Mouse (Mus musculus): ENCODE data around the gene Elmsan1. TPM values are rescaled to one million over a fixed set of nuclear protein-coding genes. Genes with fewer than 3 reads are reported as not detected.

Elmsan1 gene
- polyA plus RNA-seq (2017; shearing (Covaris generic)) = 28.9 TPM

DNA sequence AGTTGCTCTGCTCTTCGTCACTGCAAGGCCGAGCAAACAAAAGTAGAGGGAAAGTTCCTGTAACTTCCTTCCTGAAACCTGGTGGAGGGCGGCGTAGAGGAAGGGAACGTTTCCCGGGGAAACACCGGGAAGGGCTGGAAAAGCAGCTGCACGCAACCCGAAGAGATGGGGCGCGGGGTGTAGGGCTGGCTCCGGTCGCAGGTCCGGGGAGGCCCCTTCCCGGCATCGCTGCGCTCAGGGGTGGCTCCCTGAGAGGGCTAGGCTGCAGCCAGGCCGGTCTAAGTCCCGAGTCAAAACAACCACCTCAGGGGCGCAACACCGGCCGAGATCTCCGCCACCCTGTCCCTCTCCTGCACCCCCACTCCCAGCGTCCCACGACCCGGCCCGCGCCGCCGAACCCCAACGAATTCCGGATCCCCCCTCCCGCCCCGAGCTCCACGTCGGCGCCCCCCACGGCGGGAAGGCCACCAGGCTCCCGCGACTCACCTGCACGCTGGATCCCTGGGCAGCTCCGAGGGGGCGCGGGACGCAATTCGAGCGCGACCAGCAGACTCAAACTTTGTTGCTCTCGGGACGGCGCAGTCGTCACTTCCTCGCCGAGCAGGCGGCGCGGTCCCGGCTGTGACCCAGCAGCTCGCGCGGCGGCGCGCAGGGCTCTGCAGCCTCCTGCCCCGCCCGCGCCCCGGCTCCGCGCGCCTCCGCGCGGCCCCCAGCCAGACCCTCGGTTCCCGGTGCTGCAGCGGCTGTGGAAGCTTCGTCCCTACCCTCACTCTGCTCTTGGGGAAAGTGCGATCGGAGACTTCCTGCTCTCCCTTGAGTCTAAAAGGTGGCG lies at the start of gene Elmsan1:
TSS of gene Elmsan1 (minus strand) at position 593 of the 832 bp plus-strand sequence.

DNA sequence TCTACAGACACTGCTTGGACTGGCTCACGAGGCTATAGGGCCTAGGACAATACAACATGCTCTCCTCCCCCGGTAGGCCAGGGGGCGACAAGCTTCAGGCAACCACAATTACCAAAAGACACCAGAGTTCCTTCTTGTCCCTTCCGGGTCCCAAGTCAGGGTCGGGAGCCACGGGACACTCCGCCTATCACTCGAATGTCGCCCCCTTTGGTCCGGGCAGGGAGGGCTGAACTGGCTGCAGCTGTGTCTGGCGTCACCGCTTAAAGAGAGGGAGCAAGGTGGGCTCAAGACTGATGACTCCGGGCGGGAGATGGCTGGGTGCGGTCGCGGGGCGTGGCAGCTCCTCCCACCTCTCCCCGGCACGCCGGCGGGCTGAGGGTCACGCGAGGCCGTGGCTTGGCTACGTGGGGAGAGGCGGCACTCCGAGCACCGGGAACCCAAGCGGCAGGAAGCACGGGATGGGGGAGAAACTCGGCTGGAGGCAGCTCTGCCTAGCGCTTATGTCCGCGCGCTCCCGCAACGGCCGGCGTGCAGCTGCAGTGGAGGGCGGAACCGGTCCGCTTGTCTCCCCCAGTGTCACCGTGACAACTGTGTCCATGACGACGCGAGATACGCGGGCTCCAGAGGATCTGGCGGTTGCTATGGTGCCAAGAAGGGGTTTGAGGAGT lies 70.6 kb downstream of the Elmsan1 start, which contains the start of gene Pnma1:
TSS of gene Pnma1 (minus strand) at position 536 of the 668 bp plus-strand sequence.

DNA sequence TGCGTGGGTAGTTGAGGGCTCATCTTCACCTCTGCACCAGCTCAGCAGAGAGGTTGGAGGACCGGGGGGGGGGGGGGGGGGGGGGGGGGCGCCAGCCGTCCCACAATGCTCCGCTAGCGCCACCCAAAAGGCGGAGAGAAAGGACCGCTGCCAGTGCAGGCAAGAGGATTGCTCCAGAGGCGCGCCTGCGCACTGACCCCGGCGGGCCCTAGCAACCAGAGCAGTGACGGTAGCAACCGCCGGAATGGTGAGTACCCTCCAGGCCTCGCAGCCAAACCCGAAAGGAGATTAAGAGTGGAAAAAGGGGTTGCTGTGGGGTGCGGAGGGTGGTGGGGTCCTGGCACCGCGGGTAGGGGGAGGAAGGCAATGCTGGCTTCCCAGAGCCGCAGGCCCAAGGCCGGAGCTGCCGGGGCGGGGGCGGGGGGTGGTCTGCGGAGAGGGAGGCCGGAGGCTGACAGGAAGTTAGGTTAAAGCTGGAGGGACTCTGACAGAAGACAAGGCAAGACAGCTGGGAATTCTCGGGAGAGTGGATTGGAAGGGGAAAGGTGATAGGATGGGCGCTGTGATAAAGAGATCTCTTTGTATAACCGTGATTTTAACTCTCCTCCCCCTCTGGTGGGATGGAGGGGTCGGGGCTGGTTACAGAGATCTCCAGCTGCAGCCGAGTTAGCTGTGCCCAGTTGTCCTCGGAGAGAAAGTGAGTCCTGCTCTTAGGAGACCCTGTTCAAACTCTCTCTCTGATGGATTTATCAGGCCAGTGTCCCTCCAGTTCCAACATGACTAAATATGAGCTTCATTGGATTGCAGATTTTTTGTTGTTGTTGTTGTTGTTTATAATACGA lies 104.3 kb downstream of the Elmsan1 start, which contains the start of gene Dnal1:
TSS of gene Dnal1 (plus strand) at position 214 of the 842 bp plus-strand sequence.

DNA sequence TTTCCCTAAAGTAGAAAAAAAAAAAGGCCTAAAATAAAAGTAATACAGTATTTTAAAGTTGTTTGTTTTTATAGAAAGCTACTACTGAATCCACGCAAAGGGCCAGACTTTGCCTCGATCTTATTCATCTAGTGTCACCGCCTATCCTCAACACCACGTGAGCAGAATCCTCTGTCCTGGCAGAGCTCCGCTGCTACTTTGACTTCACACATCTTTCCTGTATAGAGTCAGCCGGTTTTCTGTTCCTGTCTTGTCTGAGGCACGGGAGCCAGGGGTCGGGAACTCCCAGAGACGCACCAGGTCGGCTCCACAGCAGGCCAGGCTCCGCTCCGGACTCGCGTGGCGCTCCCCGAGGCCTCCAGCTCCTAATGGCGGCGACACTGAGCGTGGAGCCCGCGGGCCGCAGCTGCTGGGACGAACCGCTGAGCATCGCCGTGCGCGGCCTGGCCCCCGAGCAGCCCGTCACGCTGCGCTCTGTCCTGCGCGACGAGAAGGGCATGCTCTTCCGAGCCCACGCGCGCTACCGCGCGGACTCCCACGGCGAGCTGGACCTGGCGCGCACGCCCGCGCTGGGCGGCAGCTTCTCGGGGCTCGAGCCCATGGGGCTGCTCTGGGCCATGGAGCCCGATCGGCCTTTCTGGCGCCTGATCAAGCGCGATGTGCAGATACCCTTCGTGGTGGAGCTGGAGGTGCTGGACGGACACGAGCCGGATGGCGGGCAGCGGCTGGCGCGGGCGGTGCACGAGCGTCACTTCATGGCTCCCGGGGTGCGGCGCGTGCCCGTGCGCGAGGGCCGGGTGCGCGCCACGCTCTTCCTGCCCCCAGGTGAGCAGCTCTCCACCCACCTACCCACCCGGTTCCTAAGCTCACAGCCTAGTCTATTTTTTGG lies 117.8 kb downstream of the Elmsan1 start, which contains the start of gene Acot6:
TSS of gene Acot6 (plus strand) at position 51 of the 889 bp plus-strand sequence.

Other genes with a start within 250 kb of the Elmsan1 start
- gene Heatr4, start 234.0 kb downstream of the Elmsan1 start, polyA plus RNA-seq (2017; shearing (Covaris generic)) = not detected
- gene Acot2, start 231.0 kb downstream of the Elmsan1 start, polyA plus RNA-seq (2017; shearing (Covaris generic)) = 1.5 TPM
- gene Acot1, start 209.4 kb downstream of the Elmsan1 start, polyA plus RNA-seq (2017; shearing (Covaris generic)) = not detected
- gene Acot4, start 180.5 kb downstream of the Elmsan1 start, polyA plus RNA-seq (2017; shearing (Covaris generic)) = not detected
- not detected for gene Gm49366, start 179.9 kb downstream of the Elmsan1 start, polyA plus RNA-seq (2017; shearing (Covaris generic))
- gene Acot3, start 166.7 kb downstream of the Elmsan1 start, polyA plus RNA-seq (2017; shearing (Covaris generic)) = not detected
- not detected for gene Acot5, start 149.6 kb downstream of the Elmsan1 start, polyA plus RNA-seq (2017; shearing (Covaris generic))
- 0.75 TPM for gene Acot6, start 118.2 kb downstream of the Elmsan1 start, polyA plus RNA-seq (2017; shearing (Covaris generic))
- 0.86 TPM for gene Dnal1, start 104.5 kb downstream of the Elmsan1 start, polyA plus RNA-seq (2017; shearing (Covaris generic))
- not detected for gene Pnma1, start 70.4 kb downstream of the Elmsan1 start, polyA plus RNA-seq (2017; shearing (Covaris generic))
- gene Ptgr2, start 66.4 kb upstream of the Elmsan1 start, polyA plus RNA-seq (2017; shearing (Covaris generic)) = 38.0 TPM
- 71.4 TPM for gene Zfp410, start 98.0 kb upstream of the Elmsan1 start, polyA plus RNA-seq (2017; shearing (Covaris generic))
- 31.9 TPM for gene Coq6, start 142.8 kb upstream of the Elmsan1 start, polyA plus RNA-seq (2017; shearing (Covaris generic))
- 1.1 TPM for gene Fam161b, start 143.0 kb upstream of the Elmsan1 start, polyA plus RNA-seq (2017; shearing (Covaris generic))
- 49.5 TPM for gene Entpd5, start 190.1 kb upstream of the Elmsan1 start, polyA plus RNA-seq (2017; shearing (Covaris generic))
- 0.39 TPM for gene Bbof1, start 190.2 kb upstream of the Elmsan1 start, polyA plus RNA-seq (2017; shearing (Covaris generic))
- gene Rnf113a2, start 198.3 kb upstream of the Elmsan1 start, polyA plus RNA-seq (2017; shearing (Covaris generic)) = 29.7 TPM
- 17.3 TPM for gene Aldh6a1, start 232.1 kb upstream of the Elmsan1 start, polyA plus RNA-seq (2017; shearing (Covaris generic))
- gene Lin52, start 232.5 kb upstream of the Elmsan1 start, polyA plus RNA-seq (2017; shearing (Covaris generic)) = 23.3 TPM